Comparison of ENCODE assay signal across 9 mouse cellular contexts in genomic region chr2:113828086-113828942, GRCm38 (mm10). TPM values are rescaled to one million over a fixed set of nuclear protein-coding genes. Genes with fewer than 3 reads are reported as not detected.
DNase-seq lines count a peak whose midpoint lies in the region; ATAC-seq and TF ChIP-seq lines count a peak whose summit lies in the region.
"Had no signal": no experiment of that assay in that cellular context is flagged by ENCODE, and none has a peak within 500 bp of the region (broad histone marks: within the 10 kb centered on the region; RNA-seq: fewer than 3 reads in every experiment).

No protein-coding gene starts in this region.

- H3K27me3 ChIP-seq in cerebellum, adult 2 months (ENCODE audit: control insufficient read depth, insufficient read depth, low read length) = no peaks in the 10 kb centered on the region
- no peaks in the 10 kb centered on the region for H3K27me3 ChIP-seq in lung, embryonic 15.5 days
- no peaks in the 10 kb centered on the region for H3K27me3 ChIP-seq in limb, embryonic 10.5 days (ENCODE audit: low read depth, poor library complexity, severe bottlenecking)
- no peaks in the 10 kb centered on the region for H3K27me3 ChIP-seq in stomach, embryonic 15.5 days (replicated peaks)

- no peak overlapping the region for H3K9ac ChIP-seq in lung, embryonic 15.5 days
- no peak overlapping the region for H3K9ac ChIP-seq in stomach, embryonic 15.5 days

- TF ChIP-seq POLR2A in cerebellum, adult 2 months (IDR thresholded peaks at IDR 0.05; ENCODE audit: borderline replicate concordance, insufficient read depth, low read length) = no peak

- H3K4me1 ChIP-seq in cerebellum, adult 2 months (ENCODE audit: control insufficient read depth, insufficient read depth, low read length) = peaks cover 19% of the 10 kb centered on the region; the same call in 1 of the 2 replicates
- 0 out of 2 replicates have a peak, but pooled peaks cover 4% of the 10 kb centered on the region for H3K4me1 ChIP-seq in lung, embryonic 15.5 days
- peaks cover 11% of the 10 kb centered on the region for H3K4me1 ChIP-seq in limb, embryonic 10.5 days
- peaks cover 8% of the 10 kb centered on the region for H3K4me1 ChIP-seq in stomach, embryonic 15.5 days

- no peaks in the 10 kb centered on the region for H3K9me3 ChIP-seq in lung, embryonic 15.5 days
- H3K9me3 ChIP-seq in limb, embryonic 10.5 days (replicated peaks) = no peaks in the 10 kb centered on the region
- H3K9me3 ChIP-seq in stomach, embryonic 15.5 days = no peaks in the 10 kb centered on the region

- DNase-seq in cerebellum, adult 2 months = peak in 1 of 2 experiments; percentile 47
- no peak for DNase-seq in cerebellum, adult 11-12 months
- DNase-seq in lung, postnatal 14 days = no peak
- DNase-seq in limb, embryonic 10.5 days (ENCODE audit: low spot score) = no peak
- no peak for DNase-seq in frontal cortex, postnatal 14 days (ENCODE audit: low spot score in 2 of 2)
- DNase-seq in embryo, embryonic 10.5 days (ENCODE audit: low spot score) = no peak
- DNase-seq: thymus, adult 18-20 months had no signal

- peaks cover 16% of the 10 kb centered on the region for H3K36me3 ChIP-seq in lung, embryonic 15.5 days
- peaks cover 26% of the 10 kb centered on the region for H3K36me3 ChIP-seq in limb, embryonic 10.5 days
- peaks cover 3% of the 10 kb centered on the region for H3K36me3 ChIP-seq in stomach, embryonic 15.5 days

- peak overlapping the region; percentile 76 for H3K27ac ChIP-seq in cerebellum, adult 2 months (ENCODE audit: insufficient read depth, low read length)
- H3K27ac ChIP-seq in lung, embryonic 15.5 days = no peak overlapping the region
- no peak overlapping the region for H3K27ac ChIP-seq in limb, embryonic 10.5 days
- H3K27ac ChIP-seq in stomach, embryonic 15.5 days = no peak overlapping the region

- H3K4me2 ChIP-seq in lung, embryonic 15.5 days = peak overlapping the region; percentile 47
- peak overlapping the region; percentile 50 for H3K4me2 ChIP-seq in stomach, embryonic 15.5 days

- TF ChIP-seq CTCF in cerebellum, adult 2 months (IDR thresholded peaks at IDR 0.05; ENCODE audit: borderline replicate concordance, insufficient read depth, low read depth, low read length) = no peak

- WGBS in cerebellum, adult 2 months = 3% methylated on average over 17 of the region's 17 CpGs
- WGBS in lung, embryonic 15.5 days = 20% methylated on average over 17 of the region's 17 CpGs
- WGBS in limb, embryonic 10.5 days = 23% methylated on average over 17 of the region's 17 CpGs
- WGBS in stomach, embryonic 15.5 days = 21% methylated on average over 17 of the region's 17 CpGs

- H3K4me3 ChIP-seq in cerebellum, adult 2 months (replicated peaks; ENCODE audit: insufficient read depth, low read depth, low read length) = peak overlapping the region; percentile 92
- no peak overlapping the region for H3K4me3 ChIP-seq in lung, embryonic 15.5 days
- peak overlapping the region; percentile 47 for H3K4me3 ChIP-seq in limb, embryonic 10.5 days
- peak overlapping the region; percentile 30 for H3K4me3 ChIP-seq in stomach, embryonic 15.5 days (replicated peaks)

- peak; percentile 53; the same call in 1 of the 2 replicates for ATAC-seq in lung, embryonic 15.5 days (ENCODE audit: borderline replicate concordance, extremely low read depth, low FRiP score, low TSS enrichment)
- ATAC-seq in stomach, embryonic 15.5 days (ENCODE audit: insufficient read depth, low FRiP score, low read depth) = no peak; the same call in 1 of the 2 replicates

RNA-seq across cellular contexts. Expression of gene Scg5, which starts 0.6 kb away (rescaled TPM):
- 331 and 341 TPM in 2 replicates for polyA plus RNA-seq in cerebellum, adult 2 months (2012; rRNA removed)
- 1.0 and 1.6 TPM in 2 replicates for polyA plus RNA-seq in lung, embryonic 15.5 days (2015; fragmentation: Nextera tagmentation; extraction: Ambion mirVana)
- 0.61 and 0.85 TPM in 2 replicates for polyA plus RNA-seq in limb, embryonic 10.5 days (2016; fragmentation: Nextera tagmentation; extraction: Ambion mirVana)
- polyA plus RNA-seq in stomach, embryonic 15.5 days (2015; fragmentation: Nextera tagmentation; extraction: Ambion mirVana) = 12.4 and 12.9 TPM in 2 replicates

RNA-seq across cellular contexts. Expression of gene Arhgap11a, which starts 20.1 kb away (rescaled TPM):
- polyA plus RNA-seq in cerebellum, adult 2 months (2012; rRNA removed) = 1.8 and 1.9 TPM in 2 replicates
- 30.3 and 30.9 TPM in 2 replicates for polyA plus RNA-seq in lung, embryonic 15.5 days (2015; fragmentation: Nextera tagmentation; extraction: Ambion mirVana)
- polyA plus RNA-seq in limb, embryonic 10.5 days (2016; fragmentation: Nextera tagmentation; extraction: Ambion mirVana) = 34.8 and 40.7 TPM in 2 replicates
- polyA plus RNA-seq in stomach, embryonic 15.5 days (2015; fragmentation: Nextera tagmentation; extraction: Ambion mirVana) = 22.3 and 25.2 TPM in 2 replicates

Comparison
In these comparisons a context has a peak if more than half of its experiments do, and no peak if none do; other contexts are left out.
1. RNA of gene Scg5, which starts 0.6 kb away (polyA plus RNA-seq): 331 to 341 TPM in cerebellum, adult 2 months; 12.4 to 12.9 TPM in stomach, embryonic 15.5 days, 1.0 to 1.6 TPM in lung, embryonic 15.5 days and 0.61 to 0.85 TPM in limb, embryonic 10.5 days; every median in the first group is over 10 times any median in the second.